Mouse (Mus musculus) ES-E14 (cell line): ENCODE measurements at regions not wholly inside any gene's neighbourhood (a gene's known extent, or its start where the extent isn't known, plus 50 kb on each side); places are given as distances from the start of the nearest gene placed in this dataset.

ENCODE experiments used
- DNase-seq: peaks from one replicate; pipeline ENCODE4 v3.0.0-alpha.2; 2013; ENCODE audit warnings: low read depth, low spot score
- H3K27ac ChIP-seq: 2 replicates; pipeline ENCODE4 v1.5.1; 2012; ENCODE audit warnings: low read depth, mild to moderate bottlenecking, low read length, moderate library complexity, mixed read lengths; ENCODE audit not compliant: poor library complexity, insufficient read depth, severe bottlenecking
- H3K36me3 ChIP-seq: 2 replicates; pipeline ENCODE4 v1.6.1; 2012; ENCODE audit warnings: mild to moderate bottlenecking, low read length, moderate library complexity, mixed read lengths; ENCODE audit not compliant: control insufficient read depth, poor library complexity, insufficient read depth, severe bottlenecking
- H3K4me1 ChIP-seq, 2 experiments: fragments of 150-350 bp in 1 of 2; sonication (generic) in 1 of 2; 2 replicates each; pipeline ENCODE4 v1.6.1; 2012; ENCODE audit warnings: low read length in 2 of 2, mild to moderate bottlenecking in 1 of 2, mixed read lengths in 1 of 2; ENCODE audit not compliant: control insufficient read depth in 2 of 2, insufficient read depth in 2 of 2, poor library complexity in 1 of 2
- H3K4me3 ChIP-seq, 2 experiments: fragments of 150-350 bp in 1 of 2; sonication (generic) in 1 of 2; 2 replicates each; pipeline ENCODE4 v1.5.1; 2012; ENCODE audit warnings: low read length in 2 of 2, low read depth in 1 of 2, mild to moderate bottlenecking in 1 of 2, mixed read lengths in 1 of 2; ENCODE audit not compliant: insufficient read depth in 1 of 2, poor library complexity in 1 of 2, severe bottlenecking in 1 of 2
- H3K9ac ChIP-seq: 2 replicates; pipeline ENCODE4 v1.6.1; 2012; ENCODE audit warnings: low read depth, mild to moderate bottlenecking, low read length, mixed read lengths; ENCODE audit not compliant: poor library complexity, insufficient read depth, severe bottlenecking
- H3K9me3 ChIP-seq: fragments of 150-350 bp; sonication (generic); 2 replicates; pipeline ENCODE4 v1.6.1; 2012; ENCODE audit warnings: low read depth, mild to moderate bottlenecking, low read length; ENCODE audit not compliant: control insufficient read depth, insufficient read depth
- CHD2 ChIP-seq: IDR thresholded peaks from 2 replicates; pipeline ENCODE4 v1.6.1; 2014; ENCODE audit warnings: mild to moderate bottlenecking, low read depth, low read length, inconsistent platforms
- HCFC1 ChIP-seq: IDR thresholded peaks from 2 replicates; pipeline ENCODE4 v1.6.1; 2012; ENCODE audit warnings: low read length, inconsistent platforms, borderline replicate concordance; ENCODE audit not compliant: insufficient read depth
- MAFK ChIP-seq: IDR thresholded peaks from 2 replicates; pipeline ENCODE4 v1.6.1; 2014; ENCODE audit warnings: mild to moderate bottlenecking, low read depth, low read length, inconsistent platforms; ENCODE audit not compliant: insufficient read depth
- ZC3H11A ChIP-seq: IDR thresholded peaks from 2 replicates; pipeline ENCODE4 v1.6.1; 2012; ENCODE audit warnings: low read depth, mild to moderate bottlenecking, inconsistent platforms, low read length, borderline replicate concordance
- ZNF384 ChIP-seq: IDR thresholded peaks from 2 replicates; pipeline ENCODE4 v1.6.1; 2012; ENCODE audit warnings: low read depth, low read length, inconsistent platforms
- in situ Hi-C, 2 experiments: fragments of 600-800 bp; cut with MboI; formaldehyde crosslinking; loops; one replicate each; pipeline ENCODE4 v1.15.1; 2025; ENCODE audit warnings: low sequenced_read_pairs in 2 of 2, inconsistent platforms in 1 of 2; ENCODE audit not compliant: unreplicated experiment in 2 of 2

DNA sequence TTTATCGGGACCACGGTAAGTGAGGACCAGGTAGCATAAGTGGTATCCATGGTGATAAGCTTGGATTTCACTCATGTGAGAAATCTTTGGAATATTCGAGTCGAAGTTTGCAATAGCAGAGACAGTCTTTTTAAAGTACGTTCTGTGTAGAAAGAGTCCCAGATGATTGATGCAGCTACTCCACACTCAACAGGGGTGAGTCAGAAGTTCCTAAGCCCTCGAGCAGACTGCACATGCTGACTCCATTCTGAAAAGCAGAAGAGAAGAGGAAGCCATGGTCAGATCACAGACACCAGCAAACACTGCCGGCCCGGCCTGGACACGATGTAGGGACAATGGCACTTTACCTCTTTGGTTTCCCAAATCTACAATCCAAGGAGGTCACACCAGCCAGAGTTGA, 120.6 kb downstream of the Npy start:
- no peak overlapping the region for H3K9ac ChIP-seq
- TF ChIP-seq MAFK (no peak), ZNF384 (no peak), ZC3H11A (no peak), CHD2 (no peak), HCFC1 (no peak)
- no peaks in the 10 kb centered on the region for H3K4me1 ChIP-seq
- in situ Hi-C loops: no loop called here
- H3K36me3 ChIP-seq: no peaks in the 10 kb centered on the region
- no peak overlapping the region for H3K4me3 ChIP-seq
- DNase-seq: no peak
- no peak overlapping the region for H3K27ac ChIP-seq
- H3K9me3 ChIP-seq: no peaks in the 10 kb centered on the region

DNA sequence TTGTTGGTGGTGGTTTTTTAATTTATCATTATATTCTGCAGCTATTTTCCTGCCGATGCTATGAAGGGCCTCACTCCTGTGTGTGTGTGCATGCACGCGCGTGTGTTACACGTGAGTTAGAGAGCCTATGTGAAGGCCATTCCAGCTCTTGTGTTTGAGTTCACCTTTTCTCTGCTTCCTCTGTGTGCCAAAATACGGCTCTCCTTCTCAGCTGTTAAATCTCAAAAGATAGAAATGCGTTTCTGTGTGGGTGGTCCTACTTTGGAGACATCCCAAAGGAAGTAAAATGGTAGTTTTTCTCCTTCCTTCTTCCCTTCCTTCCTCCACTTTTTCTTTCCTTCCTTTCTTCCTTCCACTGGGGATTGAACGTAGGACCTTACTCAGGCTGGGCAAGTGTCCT, 136.4 kb downstream of the Npy start:
- TF ChIP-seq ZC3H11A (no peak), MAFK (no peak), HCFC1 (no peak), ZNF384 (no peak), CHD2 (no peak)
- no peak for DNase-seq
- H3K9ac ChIP-seq: no peak overlapping the region
- no peak overlapping the region for H3K27ac ChIP-seq
- no peaks in the 10 kb centered on the region for H3K36me3 ChIP-seq
- in situ Hi-C loops: no loop called here
- H3K4me1 ChIP-seq: no peaks in the 10 kb centered on the region
- H3K9me3 ChIP-seq: no peaks in the 10 kb centered on the region
- H3K4me3 ChIP-seq: no peak overlapping the region

DNA sequence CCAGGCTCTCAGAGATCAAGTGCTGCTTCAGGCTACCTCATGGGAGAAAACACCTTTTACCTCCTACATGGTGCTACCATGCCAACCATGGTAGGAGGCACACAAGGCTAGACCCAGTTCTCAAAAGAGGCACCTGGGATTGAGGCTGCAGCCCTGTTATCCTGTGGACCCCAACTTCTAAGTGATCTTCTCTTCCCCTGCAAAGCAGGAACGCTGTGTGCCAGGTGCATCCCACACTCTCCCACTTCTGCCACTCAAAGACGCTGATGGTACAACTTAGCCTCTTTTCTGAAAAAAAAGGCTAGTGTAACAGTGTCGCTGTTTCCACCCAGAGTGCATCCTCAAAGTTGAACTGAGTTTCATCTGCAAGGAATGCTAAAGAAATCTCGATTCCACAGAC, 138.7 kb downstream of the Npy start:
- no peak for DNase-seq
- Histone ChIP-seq H3K9ac (no peak overlapping the region), H3K36me3 (no peaks in the 10 kb centered on the region), H3K4me3 (no peak overlapping the region), H3K9me3 (no peaks in the 10 kb centered on the region), H3K27ac (no peak overlapping the region), H3K4me1 (no peaks in the 10 kb centered on the region)
- in situ Hi-C loops: no loop called here
- TF ChIP-seq CHD2 (no peak), MAFK (no peak), ZC3H11A (no peak), HCFC1 (no peak), ZNF384 (no peak)

DNA sequence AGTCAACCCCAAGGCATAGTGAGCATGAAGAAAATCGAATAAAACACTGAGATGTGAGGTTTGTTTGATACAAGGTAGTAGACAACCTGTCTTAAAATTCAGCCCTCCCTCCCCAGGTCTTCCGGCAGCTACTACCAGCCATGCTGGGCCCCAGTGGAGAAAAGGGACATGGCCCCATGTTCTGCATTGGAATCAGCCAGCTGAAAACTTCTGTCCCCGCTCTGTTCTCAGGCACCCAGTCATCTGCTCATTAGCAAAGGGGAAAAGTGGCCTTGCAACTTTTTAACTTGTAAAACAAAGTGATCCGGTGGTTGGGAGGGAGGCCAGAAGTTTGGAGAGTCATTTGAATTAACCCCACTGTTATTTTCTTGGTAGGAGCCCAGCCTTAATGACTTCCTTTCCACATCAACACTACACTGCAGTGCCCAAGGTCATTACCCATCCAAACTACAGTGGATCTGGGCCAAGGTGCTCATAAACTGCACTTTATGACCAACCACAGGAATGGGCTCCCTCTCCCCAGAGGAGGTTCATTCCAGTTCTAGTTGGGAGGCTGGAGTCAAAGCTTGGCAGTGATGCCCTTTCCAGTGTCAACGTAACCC, 143.5 kb downstream of the Npy start:
- no peak for DNase-seq
- in situ Hi-C loops: no loop called here

DNA sequence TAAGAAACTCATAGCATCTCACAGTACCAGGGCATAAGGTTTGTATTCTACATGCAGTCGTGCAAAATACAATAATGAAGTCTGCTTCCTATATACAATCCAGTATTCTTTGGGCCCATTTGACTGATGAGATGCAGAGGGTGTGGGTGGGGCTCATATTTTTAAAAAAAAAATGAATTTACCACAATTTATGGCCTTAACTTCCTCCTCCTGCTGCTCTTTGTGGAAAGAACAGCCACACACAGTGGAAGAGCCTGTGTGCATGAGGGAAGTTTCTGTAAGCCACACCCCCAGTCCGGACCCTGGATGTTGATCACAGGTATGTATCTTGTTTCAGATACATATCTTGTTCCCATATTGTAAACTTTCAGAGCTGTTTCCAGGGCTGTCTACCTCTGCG, 143.5 kb upstream of the Mpp6 start:
- in situ Hi-C loops: no loop called here
- Histone ChIP-seq H3K4me3 (no peak overlapping the region), H3K9me3 (no peaks in the 10 kb centered on the region), H3K27ac (no peak overlapping the region), H3K9ac (no peak overlapping the region), H3K36me3 (no peaks in the 10 kb centered on the region), H3K4me1 (no peaks in the 10 kb centered on the region)
- TF ChIP-seq MAFK (no peak), CHD2 (no peak), HCFC1 (no peak), ZC3H11A (no peak), ZNF384 (no peak)
- DNase-seq: no peak

More for the DNA sequence above, 143.5 kb downstream of the Npy start:
- Histone ChIP-seq H3K27ac (no peak overlapping the region), H3K4me1 (no peaks in the 10 kb centered on the region), H3K4me3 (no peak overlapping the region), H3K9me3 (no peaks in the 10 kb centered on the region), H3K9ac (no peak overlapping the region), H3K36me3 (no peaks in the 10 kb centered on the region)
- TF ChIP-seq MAFK: no peak
- TF ChIP-seq ZNF384: no peak
- TF ChIP-seq HCFC1: no peak
- TF ChIP-seq CHD2: no peak
- no peak for TF ChIP-seq ZC3H11A
